Comparison of ENCODE assay signal across 14 mouse cellular contexts in genomic region chr9:28738451-28738860, GRCm38 (mm10).
DNase-seq lines count a peak whose midpoint lies in the region; ATAC-seq and TF ChIP-seq lines count a peak whose summit lies in the region.
"Had no signal": no experiment of that assay in that cellular context is flagged by ENCODE, and none has a peak within 500 bp of the region (broad histone marks: within the 10 kb centered on the region; RNA-seq: fewer than 3 reads in every experiment).

No protein-coding gene starts in this region.

- ATAC-seq in forebrain, embryonic 13.5 days: peak; percentile 81
- no peak for ATAC-seq in forebrain, embryonic 11.5 days (replicated peaks; ENCODE audit: low FRiP score)
- peak; percentile 89 for ATAC-seq in forebrain, embryonic 14.5 days
- ATAC-seq: intestine, embryonic 16.5 days had no signal

- TF ChIP-seq POLR2A in kidney, adult 2 months (IDR thresholded peaks at IDR 0.05; ENCODE audit: low read depth, low read length): no peak

- no peaks in the 10 kb centered on the region for H3K9me3 ChIP-seq in forebrain, embryonic 13.5 days (replicated peaks)
- H3K9me3 ChIP-seq in forebrain, embryonic 11.5 days (ENCODE audit: control insufficient read depth, low read length): no peaks in the 10 kb centered on the region
- H3K9me3 ChIP-seq in forebrain, embryonic 14.5 days (replicated peaks; ENCODE audit: control insufficient read depth, low read length): no peaks in the 10 kb centered on the region
- H3K9me3 ChIP-seq: embryonic facial prominence, embryonic 15.5 days; liver, embryonic 15.5 days had no signal

- intact Hi-C loops in left cerebral cortex, postnatal 36 days (cut with DNase I): loop anchor here (1.0 kb wide), 1 partner anchor 75 kb away; no protein-coding TSS in a partner anchor

- H3K36me3 ChIP-seq in forebrain, embryonic 13.5 days (ENCODE audit: poor library complexity, severe bottlenecking): no peaks in the 10 kb centered on the region
- H3K36me3 ChIP-seq in forebrain, embryonic 11.5 days (ENCODE audit: control insufficient read depth, insufficient read depth, low read length): no peaks in the 10 kb centered on the region
- H3K36me3 ChIP-seq in forebrain, embryonic 14.5 days (ENCODE audit: control insufficient read depth, insufficient read depth, low read length): no peaks in the 10 kb centered on the region
- H3K36me3 ChIP-seq in kidney, adult 2 months (ENCODE audit: control insufficient read depth, insufficient read depth, low read length): no peaks in the 10 kb centered on the region
- H3K36me3 ChIP-seq: embryonic facial prominence, embryonic 15.5 days; liver, embryonic 15.5 days had no signal

- no peak overlapping the region for H3K4me2 ChIP-seq in forebrain, embryonic 13.5 days
- H3K4me2 ChIP-seq in forebrain, embryonic 11.5 days (ENCODE audit: low read depth, low read length, severe bottlenecking): no peak overlapping the region
- no peak overlapping the region for H3K4me2 ChIP-seq in forebrain, embryonic 14.5 days (ENCODE audit: low read length)
- H3K4me2 ChIP-seq: embryonic facial prominence, embryonic 15.5 days; liver, embryonic 15.5 days had no signal

- WGBS in forebrain, embryonic 13.5 days: 26% methylated on average over 1 of the region's 1 CpGs
- 73% methylated on average over 1 of the region's 1 CpGs for WGBS in forebrain, embryonic 11.5 days
- WGBS in forebrain, embryonic 14.5 days: 26% methylated on average over 1 of the region's 1 CpGs
- WGBS in kidney, adult 2 months: 91% methylated on average over 1 of the region's 1 CpGs

- no peak overlapping the region for H3K4me3 ChIP-seq in forebrain, embryonic 13.5 days
- H3K4me3 ChIP-seq in forebrain, embryonic 11.5 days (ENCODE audit: low read depth, low read length): no peak overlapping the region
- H3K4me3 ChIP-seq in forebrain, embryonic 14.5 days (ENCODE audit: low read depth, low read length): no peak overlapping the region
- no peak overlapping the region for H3K4me3 ChIP-seq in layer of hippocampus, adult 2 months
- H3K4me3 ChIP-seq in kidney, adult 2 months (ENCODE audit: insufficient read depth, low read depth, low read length): no peak overlapping the region
- H3K4me3 ChIP-seq: embryonic facial prominence, embryonic 15.5 days; liver, embryonic 15.5 days had no signal

- no peaks in the 10 kb centered on the region for H3K27me3 ChIP-seq in forebrain, embryonic 13.5 days
- no peaks in the 10 kb centered on the region for H3K27me3 ChIP-seq in forebrain, embryonic 11.5 days (ENCODE audit: control insufficient read depth, insufficient read depth, low read length)
- no peaks in the 10 kb centered on the region for H3K27me3 ChIP-seq in forebrain, embryonic 14.5 days (replicated peaks; ENCODE audit: control insufficient read depth, insufficient read depth, low read length)
- no peaks in the 10 kb centered on the region for H3K27me3 ChIP-seq in kidney, adult 2 months (replicated peaks; ENCODE audit: control insufficient read depth, insufficient read depth, low read length)
- H3K27me3 ChIP-seq: embryonic facial prominence, embryonic 15.5 days; liver, embryonic 15.5 days had no signal

- peaks cover 10% of the 10 kb centered on the region; the same call in 1 of the 2 replicates for H3K4me1 ChIP-seq in forebrain, embryonic 13.5 days
- no peaks in the 10 kb centered on the region for H3K4me1 ChIP-seq in forebrain, embryonic 11.5 days (replicated peaks; ENCODE audit: control insufficient read depth, insufficient read depth, low read length)
- H3K4me1 ChIP-seq in forebrain, embryonic 14.5 days (ENCODE audit: control insufficient read depth, insufficient read depth, low read length): peaks cover 7% of the 10 kb centered on the region; the same call in 1 of the 2 replicates
- H3K4me1 ChIP-seq in kidney, adult 2 months (ENCODE audit: control insufficient read depth, insufficient read depth, low read length): no peaks in the 10 kb centered on the region
- H3K4me1 ChIP-seq: embryonic facial prominence, embryonic 15.5 days; liver, embryonic 15.5 days had no signal

- no peak overlapping the region for H3K9ac ChIP-seq in forebrain, embryonic 13.5 days
- no peak overlapping the region for H3K9ac ChIP-seq in forebrain, embryonic 11.5 days (ENCODE audit: low read length)
- H3K9ac ChIP-seq in forebrain, embryonic 14.5 days (ENCODE audit: low read length): no peak overlapping the region
- H3K9ac ChIP-seq: embryonic facial prominence, embryonic 15.5 days; liver, embryonic 15.5 days had no signal

- no peak for DNase-seq in forebrain, embryonic 11.5 days (ENCODE audit: low spot score)
- peak; percentile 76 for DNase-seq in forebrain, embryonic 14.5 days (ENCODE audit: low spot score)
- peak; percentile 36 to 76 for DNase-seq in layer of hippocampus, adult 2 months (ENCODE audit: low spot score in 2 of 2)
- DNase-seq in left cerebral cortex, postnatal 36 days (ENCODE audit: low spot score in 2 of 2): peak; percentile 59 to 65
- no peak for DNase-seq in gastrocnemius, postnatal 25 days
- DNase-seq in natural killer cell, adult 2 months (ENCODE audit: low spot score in 2 of 2): no peak
- DNase-seq in kidney, adult 2 months: no peak
- DNase-seq: cerebellum, postnatal 14 days; retina, postnatal 1 day; thymus, postnatal 4 days had no signal

- TF ChIP-seq CTCF in layer of hippocampus, adult 2 months (conservative IDR thresholded peaks at IDR 0.05): no peak; the same call in 1 of the 2 replicates
- TF ChIP-seq CTCF in kidney, adult 2 months (conservative IDR thresholded peaks at IDR 0.05; ENCODE audit: insufficient read depth, insufficient read length, low read depth, low read length): no peak

- H3K27ac ChIP-seq in forebrain, embryonic 13.5 days: peak overlapping the region; percentile 26
- no peak overlapping the region for H3K27ac ChIP-seq in forebrain, embryonic 11.5 days (ENCODE audit: low read depth, low read length)
- H3K27ac ChIP-seq in forebrain, embryonic 14.5 days (ENCODE audit: low read depth, low read length): 0 out of 2 replicates have a peak overlapping the region, but pooled peaks have one; percentile 44
- H3K27ac ChIP-seq in layer of hippocampus, adult 2 months: peak overlapping the region; percentile 81
- H3K27ac ChIP-seq in kidney, adult 2 months (ENCODE audit: insufficient read depth, low read depth, low read length): no peak overlapping the region
- H3K27ac ChIP-seq: embryonic facial prominence, embryonic 15.5 days; liver, embryonic 15.5 days had no signal

Comparison
In these comparisons a context has a peak if more than half of its experiments do, and no peak if none do; other contexts are left out.
1. H3K27ac ChIP-seq: peak in forebrain, embryonic 13.5 days (single experiment), forebrain, embryonic 14.5 days (single experiment) and layer of hippocampus, adult 2 months (single experiment); none in forebrain, embryonic 11.5 days (single experiment) and kidney, adult 2 months (single experiment).
2. DNase-seq: peak in forebrain, embryonic 14.5 days (single experiment), layer of hippocampus, adult 2 months (2 of 2) and left cerebral cortex, postnatal 36 days (2 of 2); none in forebrain, embryonic 11.5 days (single experiment), gastrocnemius, postnatal 25 days (single experiment), natural killer cell, adult 2 months (0 of 2) and kidney, adult 2 months (single experiment).